Comparison of ENCODE assay signal across 19 mouse cellular contexts in the genomic region with DNA sequence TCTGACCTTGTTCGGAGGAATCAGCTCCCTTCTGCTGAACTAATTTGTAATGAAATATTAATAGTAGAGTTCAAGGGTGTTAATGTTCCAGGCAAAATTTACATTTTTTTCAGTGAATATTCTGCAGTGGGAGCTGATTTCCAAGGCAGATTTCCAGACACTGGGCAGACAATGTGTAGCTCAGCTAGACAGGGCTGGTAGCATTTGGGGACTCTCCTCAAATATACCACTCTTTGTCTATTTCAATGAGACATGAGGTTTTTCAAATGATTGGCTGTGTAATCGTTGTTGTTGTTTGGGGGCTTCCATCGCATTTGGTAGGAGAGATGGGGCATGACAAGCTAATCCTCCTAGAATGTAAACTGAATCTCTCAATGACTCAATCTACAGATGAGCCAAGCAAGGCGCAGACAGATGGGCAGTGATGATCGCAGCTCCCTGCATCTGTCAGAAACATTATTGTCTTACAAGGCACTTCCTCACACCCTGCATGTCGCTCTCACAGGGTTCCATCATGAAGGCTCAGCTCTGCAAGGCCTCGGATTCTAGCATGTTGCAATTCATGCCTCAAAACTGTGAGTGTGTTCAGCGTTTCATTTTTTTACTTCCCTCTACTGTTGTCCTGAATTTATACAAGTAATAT.
DNase-seq lines count a peak whose midpoint lies in the region; ATAC-seq and TF ChIP-seq lines count a peak whose summit lies in the region.
"Had no signal": no experiment of that assay in that cellular context is flagged by ENCODE, and none has a peak within 500 bp of the region (broad histone marks: within the 10 kb centered on the region; RNA-seq: fewer than 3 reads in every experiment).

No protein-coding gene starts in this region.

- no peaks in the 10 kb centered on the region for H3K36me3 ChIP-seq in hindbrain, embryonic 12.5 days
- no peaks in the 10 kb centered on the region for H3K36me3 ChIP-seq in hindbrain, embryonic 11.5 days (ENCODE audit: control insufficient read depth, insufficient read depth, low read length)
- no peaks in the 10 kb centered on the region for H3K36me3 ChIP-seq in neural tube, embryonic 13.5 days
- H3K36me3 ChIP-seq in thymus, adult 2 months (ENCODE audit: control insufficient read depth, insufficient read depth, low read length), result no peaks in the 10 kb centered on the region
- H3K36me3 ChIP-seq: embryonic facial prominence, embryonic 15.5 days; limb, embryonic 12.5 days had no signal

- no peak overlapping the region for H3K9ac ChIP-seq in hindbrain, embryonic 12.5 days
- H3K9ac ChIP-seq in hindbrain, embryonic 11.5 days (ENCODE audit: low read depth, low read length), result no peak overlapping the region
- no peak overlapping the region for H3K9ac ChIP-seq in neural tube, embryonic 13.5 days
- H3K9ac ChIP-seq: embryonic facial prominence, embryonic 15.5 days; limb, embryonic 12.5 days; liver, postnatal 0 days had no signal

- ATAC-seq in hindbrain, embryonic 12.5 days (ENCODE audit: low FRiP score), result peak; percentile 54; the same call in 1 of the 2 replicates
- no peak for ATAC-seq in hindbrain, embryonic 11.5 days (ENCODE audit: low FRiP score)
- peak; percentile 56; the same call in 1 of the 2 replicates for ATAC-seq in neural tube, embryonic 13.5 days (ENCODE audit: low read depth)
- ATAC-seq: activated CD4-positive, CD25-positive, alpha-beta regulatory T cell, adult 4 months; CD4-positive, CD25-positive, alpha-beta regulatory T cell, adult 4 months; liver, postnatal 0 days had no signal

- no peak for TF ChIP-seq CTCF in thymus, adult 2 months (IDR thresholded peaks at IDR 0.05; ENCODE audit: borderline replicate concordance, control insufficient read depth, extremely low read depth, insufficient read depth, low read length, poor library complexity)

- no peak for TF ChIP-seq POLR2A in thymus, adult 2 months (IDR thresholded peaks at IDR 0.05; ENCODE audit: control insufficient read depth, extremely low read depth, insufficient read depth, low read length, poor library complexity)

- WGBS in hindbrain, embryonic 12.5 days, result 65% methylated on average over 8 of the region's 8 CpGs
- WGBS in hindbrain, embryonic 11.5 days, result 69% methylated on average over 8 of the region's 8 CpGs
- 58% methylated on average over 8 of the region's 8 CpGs for WGBS in neural tube, embryonic 13.5 days
- 92% methylated on average over 8 of the region's 8 CpGs for WGBS in thymus, adult 2 months

- H3K27ac ChIP-seq in hindbrain, embryonic 12.5 days, result peak overlapping the region; percentile 18; the same call in 1 of the 2 replicates
- H3K27ac ChIP-seq in hindbrain, embryonic 11.5 days (ENCODE audit: low read depth, low read length), result no peak overlapping the region
- H3K27ac ChIP-seq in neural tube, embryonic 13.5 days (replicated peaks), result 0 out of 2 replicates have a peak overlapping the region, but pooled peaks have one; percentile 14
- no peak overlapping the region for H3K27ac ChIP-seq in thymus, adult 2 months (ENCODE audit: control insufficient read depth, insufficient read depth, low read length)
- H3K27ac ChIP-seq: embryonic facial prominence, embryonic 15.5 days; limb, embryonic 12.5 days; stomach, postnatal 0 days had no signal

- H3K4me2 ChIP-seq in hindbrain, embryonic 12.5 days (replicated peaks), result no peak overlapping the region
- H3K4me2 ChIP-seq in hindbrain, embryonic 11.5 days (replicated peaks; ENCODE audit: low read depth, low read length), result no peak overlapping the region
- H3K4me2 ChIP-seq in neural tube, embryonic 13.5 days, result no peak overlapping the region
- H3K4me2 ChIP-seq: embryonic facial prominence, embryonic 15.5 days; limb, embryonic 12.5 days had no signal

- peaks cover 7% of the 10 kb centered on the region for H3K4me1 ChIP-seq in hindbrain, embryonic 12.5 days
- H3K4me1 ChIP-seq in hindbrain, embryonic 11.5 days (replicated peaks; ENCODE audit: control insufficient read depth, insufficient read depth, low read length), result 0 out of 2 replicates have a peak, but pooled peaks cover 2% of the 10 kb centered on the region
- peaks cover 10% of the 10 kb centered on the region for H3K4me1 ChIP-seq in neural tube, embryonic 13.5 days (replicated peaks)
- H3K4me1 ChIP-seq in thymus, adult 2 months (replicated peaks; ENCODE audit: control insufficient read depth, insufficient read depth, low read length), result no peaks in the 10 kb centered on the region
- H3K4me1 ChIP-seq: embryonic facial prominence, embryonic 15.5 days had no signal

- no peak overlapping the region for H3K4me3 ChIP-seq in hindbrain, embryonic 12.5 days
- no peak overlapping the region for H3K4me3 ChIP-seq in hindbrain, embryonic 11.5 days (ENCODE audit: low read depth, low read length)
- H3K4me3 ChIP-seq in neural tube, embryonic 13.5 days, result no peak overlapping the region
- no peak overlapping the region for H3K4me3 ChIP-seq in thymus, adult 2 months (ENCODE audit: control insufficient read depth, insufficient read depth, low read length)
- H3K4me3 ChIP-seq: embryonic facial prominence, embryonic 15.5 days; limb, embryonic 12.5 days had no signal

- DNase-seq in hindbrain, embryonic 11.5 days (ENCODE audit: low spot score), result no peak
- DNase-seq in neural tube, embryonic 10.5 days (ENCODE audit: extremely low spot score, low spot score), result no peak
- peak; percentile 39 for DNase-seq in layer of hippocampus, adult 9-10 months (ENCODE audit: low spot score)
- DNase-seq in retina, postnatal 1 day, result peak; percentile 38
- DNase-seq in thymus, adult 2 months, result no peak
- DNase-seq: cerebellum, adult 9-10 months; heart, postnatal 36 days; kidney, adult 18-20 months; kidney, postnatal 4 days; liver, postnatal 0 days; spleen, adult 18-20 months; thymus, postnatal 4 days had no signal

- no peaks in the 10 kb centered on the region for H3K27me3 ChIP-seq in hindbrain, embryonic 12.5 days
- no peaks in the 10 kb centered on the region for H3K27me3 ChIP-seq in hindbrain, embryonic 11.5 days (ENCODE audit: control insufficient read depth, insufficient read depth, low read length)
- no peaks in the 10 kb centered on the region for H3K27me3 ChIP-seq in neural tube, embryonic 13.5 days
- H3K27me3 ChIP-seq in thymus, adult 2 months (ENCODE audit: control insufficient read depth, insufficient read depth, low read length), result no peaks in the 10 kb centered on the region
- H3K27me3 ChIP-seq: embryonic facial prominence, embryonic 15.5 days; limb, embryonic 12.5 days had no signal

- H3K9me3 ChIP-seq in hindbrain, embryonic 12.5 days (replicated peaks), result no peaks in the 10 kb centered on the region
- no peaks in the 10 kb centered on the region for H3K9me3 ChIP-seq in hindbrain, embryonic 11.5 days (ENCODE audit: control insufficient read depth, low read length)
- H3K9me3 ChIP-seq in neural tube, embryonic 13.5 days, result peaks cover under 1% of the 10 kb centered on the region; the same call in 1 of the 2 replicates
- H3K9me3 ChIP-seq: embryonic facial prominence, embryonic 15.5 days had no signal

Comparison
In these comparisons a context has a peak if more than half of its experiments do, and no peak if none do; other contexts are left out.
1. H3K27ac ChIP-seq: peak in hindbrain, embryonic 12.5 days (single experiment) and neural tube, embryonic 13.5 days (single experiment); none in hindbrain, embryonic 11.5 days (single experiment) and thymus, adult 2 months (single experiment).
2. DNase-seq: peak in layer of hippocampus, adult 9-10 months (single experiment) and retina, postnatal 1 day (single experiment); none in hindbrain, embryonic 11.5 days (single experiment), neural tube, embryonic 10.5 days (single experiment) and thymus, adult 2 months (single experiment).